7 mouse cellular contexts compared by ENCODE assay signal in the genomic region with DNA sequence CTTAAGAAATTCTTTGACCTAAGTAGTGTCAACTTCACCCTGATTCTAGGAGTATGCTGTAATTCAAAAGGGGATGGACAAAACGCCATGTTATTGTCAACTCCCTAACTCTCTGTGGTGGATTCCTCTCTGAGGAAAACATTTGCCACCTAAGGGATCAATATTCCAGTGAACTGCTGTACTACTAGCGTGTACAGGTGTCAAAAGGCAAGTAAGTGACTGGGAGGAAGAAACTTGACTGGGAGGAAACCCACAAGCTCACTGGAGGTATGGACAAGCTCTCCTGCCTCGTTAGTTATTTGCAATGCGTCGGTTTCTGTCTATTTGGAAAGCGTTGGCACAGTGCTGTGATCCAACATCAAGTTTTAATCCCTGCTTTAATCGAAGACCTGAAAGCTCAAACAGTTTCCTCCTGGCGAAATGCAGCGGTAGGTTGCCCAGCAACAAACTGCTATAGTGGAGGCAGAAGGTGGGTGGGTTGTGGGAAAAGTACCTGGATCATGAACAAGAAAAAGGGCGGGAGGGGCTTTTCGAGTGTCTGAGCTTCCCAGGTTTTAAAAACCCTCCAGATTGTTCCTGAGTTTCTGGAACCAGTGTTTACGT. TPM values are rescaled to one million over a fixed set of nuclear protein-coding genes. Genes with fewer than 3 reads are reported as not detected.
DNase-seq lines count a peak whose midpoint lies in the region; ATAC-seq and TF ChIP-seq lines count a peak whose summit lies in the region.

A gene (plus strand): TSS at position 252 of the 603 bp plus-strand sequence.

- DNase-seq in G1E (ENCODE audit: low spot score) = no peak
- DNase-seq in liver, embryonic 11.5 days (ENCODE audit: low spot score) = no peak
- DNase-seq in stomach, postnatal 0 days (ENCODE audit: low spot score) = no peak
- no peak for DNase-seq in thymus, postnatal 10 days (ENCODE audit: low spot score in 2 of 2)

- TF ChIP-seq CTCF in G1E (IDR thresholded peaks at IDR 0.05; ENCODE audit: low read depth, low read length) = no peak
- TF ChIP-seq CTCF in stomach, postnatal 0 days (IDR thresholded peaks at IDR 0.05; ENCODE audit: low read depth) = no peak

- H3K4me1 ChIP-seq in G1E (ENCODE audit: insufficient read depth, low read depth, low read length) = peaks cover 37% of the 10 kb centered on the region
- peaks cover 21% of the 10 kb centered on the region for H3K4me1 ChIP-seq in forebrain, embryonic 15.5 days
- peaks cover 18% of the 10 kb centered on the region for H3K4me1 ChIP-seq in hindbrain, embryonic 13.5 days (replicated peaks)
- peaks cover 10% of the 10 kb centered on the region for H3K4me1 ChIP-seq in liver, embryonic 11.5 days (replicated peaks; ENCODE audit: control insufficient read depth, insufficient read depth, low read length)
- H3K4me1 ChIP-seq in stomach, postnatal 0 days (replicated peaks; ENCODE audit: control insufficient read depth, insufficient read depth) = no peaks in the 10 kb centered on the region; the same call in none of the 2 replicates

- H3K4me2 ChIP-seq in forebrain, embryonic 15.5 days (replicated peaks) = peak within 1 kb of the TSS; percentile 74
- H3K4me2 ChIP-seq in hindbrain, embryonic 13.5 days = peak within 1 kb of the TSS; percentile 88
- peak within 1 kb of the TSS; percentile 68 for H3K4me2 ChIP-seq in liver, embryonic 11.5 days
- H3K4me2 ChIP-seq in stomach, postnatal 0 days (replicated peaks; ENCODE audit: low read depth) = peak within 1 kb of the TSS; percentile 71

- no peak for ATAC-seq in CD4-positive, CD25-positive, alpha-beta regulatory T cell, adult 4 months
- ATAC-seq in G1E (ENCODE audit: extremely low read depth, insufficient number of reproducible peaks, low FRiP score, poor library complexity, severe bottlenecking) = no peak
- peak; percentile 17; the same call in 1 of the 2 replicates for ATAC-seq in forebrain, embryonic 15.5 days (replicated peaks)
- ATAC-seq in hindbrain, embryonic 13.5 days (ENCODE audit: low FRiP score) = peak; percentile 53; the same call in 1 of the 2 replicates
- no peak; the same call in 1 of the 2 replicates for ATAC-seq in liver, embryonic 11.5 days (replicated peaks; ENCODE audit: low FRiP score)
- peak; percentile 45 for ATAC-seq in stomach, postnatal 0 days (ENCODE audit: low FRiP score, low TSS enrichment)

- peak within 1 kb of the TSS; percentile 87 for H3K27ac ChIP-seq in forebrain, embryonic 15.5 days (replicated peaks)
- H3K27ac ChIP-seq in hindbrain, embryonic 13.5 days = peak within 1 kb of the TSS; percentile 94
- H3K27ac ChIP-seq in liver, embryonic 11.5 days (ENCODE audit: low read depth, low read length) = peak within 1 kb of the TSS; percentile 96
- H3K27ac ChIP-seq in stomach, postnatal 0 days (replicated peaks) = peak within 1 kb of the TSS; percentile 91

- WGBS in forebrain, embryonic 15.5 days = 2% methylated on average over 12 of the region's 12 CpGs
- 6% methylated on average over 12 of the region's 12 CpGs for WGBS in hindbrain, embryonic 13.5 days
- 4% methylated on average over 12 of the region's 12 CpGs for WGBS in liver, embryonic 11.5 days
- WGBS in stomach, postnatal 0 days = 4% methylated on average over 12 of the region's 12 CpGs

- peaks cover 29% of the 10 kb centered on the region for H3K36me3 ChIP-seq in G1E (replicated peaks)
- peaks cover 12% of the 10 kb centered on the region for H3K36me3 ChIP-seq in forebrain, embryonic 15.5 days
- H3K36me3 ChIP-seq in hindbrain, embryonic 13.5 days = peaks cover 21% of the 10 kb centered on the region
- peaks cover 14% of the 10 kb centered on the region for H3K36me3 ChIP-seq in liver, embryonic 11.5 days (ENCODE audit: control insufficient read depth, insufficient read depth, low read length)
- no peaks in the 10 kb centered on the region; the same call in 1 of the 2 replicates for H3K36me3 ChIP-seq in stomach, postnatal 0 days (ENCODE audit: control insufficient read depth, insufficient read depth, low read length)

- H3K4me3 ChIP-seq in G1E (ENCODE audit: low read depth, low read length) = peak within 1 kb of the TSS; percentile 90
- H3K4me3 ChIP-seq in forebrain, embryonic 15.5 days = peak within 1 kb of the TSS; percentile 83
- peak within 1 kb of the TSS; percentile 86 for H3K4me3 ChIP-seq in hindbrain, embryonic 13.5 days
- peak within 1 kb of the TSS; percentile 86 for H3K4me3 ChIP-seq in liver, embryonic 11.5 days (ENCODE audit: low read depth, low read length)
- peak within 1 kb of the TSS; percentile 73 for H3K4me3 ChIP-seq in stomach, postnatal 0 days (ENCODE audit: low read depth, low read length)

- no peaks in the 10 kb centered on the region for H3K9me3 ChIP-seq in G1E (replicated peaks)
- no peaks in the 10 kb centered on the region for H3K9me3 ChIP-seq in forebrain, embryonic 15.5 days
- H3K9me3 ChIP-seq in hindbrain, embryonic 13.5 days = no peaks in the 10 kb centered on the region
- H3K9me3 ChIP-seq in liver, embryonic 11.5 days (ENCODE audit: control insufficient read depth, low read length) = no peaks in the 10 kb centered on the region
- H3K9me3 ChIP-seq in stomach, postnatal 0 days (ENCODE audit: control insufficient read depth, low read length) = no peaks in the 10 kb centered on the region

- TF ChIP-seq EP300 in stomach, postnatal 0 days (optimal IDR thresholded peaks at IDR 0.05) = no peak

- peak within 1 kb of the TSS; percentile 84 for H3K9ac ChIP-seq in forebrain, embryonic 15.5 days (replicated peaks)
- peak within 1 kb of the TSS; percentile 92 for H3K9ac ChIP-seq in hindbrain, embryonic 13.5 days
- H3K9ac ChIP-seq in liver, embryonic 11.5 days (ENCODE audit: low read depth, low read length) = peak within 1 kb of the TSS; percentile 93
- peak within 1 kb of the TSS; percentile 83 for H3K9ac ChIP-seq in stomach, postnatal 0 days (ENCODE audit: low read length)

- no peaks in the 10 kb centered on the region for H3K27me3 ChIP-seq in G1E (ENCODE audit: insufficient read depth, low read length)
- no peaks in the 10 kb centered on the region for H3K27me3 ChIP-seq in forebrain, embryonic 15.5 days
- H3K27me3 ChIP-seq in hindbrain, embryonic 13.5 days = no peaks in the 10 kb centered on the region
- no peaks in the 10 kb centered on the region for H3K27me3 ChIP-seq in liver, embryonic 11.5 days (replicated peaks; ENCODE audit: control insufficient read depth, insufficient read depth, low read length)
- no peaks in the 10 kb centered on the region for H3K27me3 ChIP-seq in stomach, postnatal 0 days (ENCODE audit: control insufficient read depth, insufficient read depth, low read length)

RNA-seq across cellular contexts. Expression of the gene that starts here (rescaled TPM):
- 10 to 100 TPM; 15.7 to 16.0 TPM for polyA plus RNA-seq in CD4-positive, CD25-positive, alpha-beta regulatory T cell, adult 4 months (2017; shearing (Covaris generic))
- total RNA-seq in G1E (2014; fragmentation: Nextera tagmentation) = 33.6 and 36.5 TPM in 2 replicates
- total RNA-seq in G1E (2017) = 11.8 and 12.3 TPM in 2 replicates
- 6.5 and 6.8 TPM in 2 replicates for polyA plus RNA-seq in G1E (2012)
- 32.2 and 32.5 TPM in 2 replicates for polyA plus RNA-seq in forebrain, embryonic 15.5 days (2015; fragmentation: Nextera tagmentation; extraction: Ambion mirVana)
- 37.0 and 40.4 TPM in 2 replicates for polyA plus RNA-seq in hindbrain, embryonic 13.5 days (2015; fragmentation: Nextera tagmentation; extraction: Ambion mirVana)
- polyA plus RNA-seq in liver, embryonic 11.5 days (2014; fragmentation: Nextera tagmentation; extraction: Ambion mirVana) = 39.5 and 41.9 TPM in 2 replicates
- polyA plus RNA-seq in stomach, postnatal 0 days (2015; fragmentation: Nextera tagmentation; extraction: Ambion mirVana) = 26.9 and 27.8 TPM in 2 replicates

Comparison
In these comparisons a context has a peak if more than half of its experiments do, and no peak if none do; other contexts are left out.
1. ATAC-seq: peak in forebrain, embryonic 15.5 days (single experiment), hindbrain, embryonic 13.5 days (single experiment) and stomach, postnatal 0 days (single experiment); none in CD4-positive, CD25-positive, alpha-beta regulatory T cell, adult 4 months (single experiment), G1E (single experiment) and liver, embryonic 11.5 days (single experiment).
2. Peak in every context shown above with its lines, with median percentiles within 50 percentile points of each other: H3K4me3 ChIP-seq, H3K27ac ChIP-seq, H3K4me2 ChIP-seq and H3K9ac ChIP-seq.